ENCODE assay signal across 18 mouse cellular contexts in the genomic region with DNA sequence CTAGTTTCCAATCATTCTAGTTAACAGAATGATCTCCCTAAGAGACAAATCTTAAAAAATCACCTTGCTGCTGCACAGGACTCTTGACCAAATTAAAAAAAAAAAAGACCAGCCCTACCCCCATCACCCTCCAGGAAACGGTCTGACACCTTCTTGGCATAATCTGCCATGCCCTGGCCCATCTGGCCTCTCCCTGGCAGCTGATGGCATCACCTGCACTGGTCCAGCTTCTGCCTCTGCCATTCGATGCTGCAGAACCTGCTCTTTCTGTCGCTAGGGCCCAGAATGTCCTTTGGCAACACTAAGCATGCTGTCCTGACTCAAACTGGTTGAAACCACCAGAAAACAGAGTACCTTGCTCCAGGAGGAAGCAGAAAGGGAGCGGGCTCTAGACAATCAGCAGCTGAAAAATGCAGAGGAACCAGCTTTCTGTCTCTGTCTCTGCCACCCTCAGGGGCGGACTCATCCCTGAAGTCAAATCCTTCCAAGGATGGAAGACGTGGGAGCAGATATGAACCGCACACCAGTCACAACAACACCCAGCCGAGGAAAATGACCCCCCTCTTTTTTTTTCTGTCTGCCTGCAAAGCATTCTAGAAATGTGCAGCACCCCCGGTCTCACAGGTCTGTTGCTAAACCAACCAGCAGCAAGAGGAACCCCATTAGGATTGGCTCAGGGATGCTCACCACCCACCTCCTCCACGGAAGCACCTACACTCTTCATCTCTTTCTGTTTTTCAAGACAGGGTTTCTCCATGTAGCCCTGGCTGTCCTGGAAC. TPM values are rescaled to one million over a fixed set of nuclear protein-coding genes. Genes with fewer than 3 reads are reported as not detected.
DNase-seq lines count a peak whose midpoint lies in the region; ATAC-seq lines count a peak whose summit lies in the region.
"Had no signal": no experiment of that assay in that cellular context is flagged by ENCODE, and none has a peak within 500 bp of the region (broad histone marks: within the 10 kb centered on the region; RNA-seq: fewer than 3 reads in every experiment).

No protein-coding gene starts in this region.

- H3K36me3 ChIP-seq in hindbrain, embryonic 10.5 days: no peaks in the 10 kb centered on the region
- no peaks in the 10 kb centered on the region for H3K36me3 ChIP-seq in hindbrain, embryonic 14.5 days (replicated peaks; ENCODE audit: control insufficient read depth, insufficient read depth)
- H3K36me3 ChIP-seq in midbrain, embryonic 11.5 days (ENCODE audit: control insufficient read depth, insufficient read depth, low read length): no peaks in the 10 kb centered on the region
- no peaks in the 10 kb centered on the region for H3K36me3 ChIP-seq in midbrain, embryonic 16.5 days (ENCODE audit: control insufficient read depth, insufficient read depth, low read length)
- no peaks in the 10 kb centered on the region for H3K36me3 ChIP-seq in embryonic facial prominence, embryonic 10.5 days (replicated peaks)
- H3K36me3 ChIP-seq in limb, embryonic 13.5 days: no peaks in the 10 kb centered on the region
- H3K36me3 ChIP-seq: G1E; hindbrain, embryonic 12.5 days; liver, embryonic 12.5 days; midbrain, embryonic 13.5 days; stomach, embryonic 15.5 days had no signal

- ATAC-seq in hindbrain, embryonic 14.5 days (ENCODE audit: low FRiP score): no peak
- no peak for ATAC-seq in midbrain, embryonic 11.5 days (ENCODE audit: low FRiP score)
- no peak for ATAC-seq in midbrain, embryonic 16.5 days
- ATAC-seq in limb, embryonic 13.5 days (ENCODE audit: low FRiP score, low read depth): no peak
- ATAC-seq: intestine, postnatal 0 days; liver, embryonic 12.5 days; midbrain, embryonic 13.5 days had no signal

- no peaks in the 10 kb centered on the region for H3K27me3 ChIP-seq in hindbrain, embryonic 10.5 days (ENCODE audit: insufficient read depth, poor library complexity, severe bottlenecking)
- H3K27me3 ChIP-seq in hindbrain, embryonic 14.5 days (ENCODE audit: control insufficient read depth, insufficient read depth, low read length): no peaks in the 10 kb centered on the region
- H3K27me3 ChIP-seq in midbrain, embryonic 11.5 days (ENCODE audit: control insufficient read depth, insufficient read depth, low read length): no peaks in the 10 kb centered on the region
- no peaks in the 10 kb centered on the region for H3K27me3 ChIP-seq in midbrain, embryonic 16.5 days (ENCODE audit: control insufficient read depth, insufficient read depth, low read depth, low read length)
- no peaks in the 10 kb centered on the region for H3K27me3 ChIP-seq in embryonic facial prominence, embryonic 10.5 days (replicated peaks; ENCODE audit: low read depth, poor library complexity, severe bottlenecking)
- H3K27me3 ChIP-seq in limb, embryonic 13.5 days: no peaks in the 10 kb centered on the region
- H3K27me3 ChIP-seq: hindbrain, embryonic 12.5 days; midbrain, embryonic 13.5 days; stomach, embryonic 15.5 days had no signal

- H3K4me1 ChIP-seq in hindbrain, embryonic 10.5 days (replicated peaks): no peaks in the 10 kb centered on the region
- no peaks in the 10 kb centered on the region for H3K4me1 ChIP-seq in hindbrain, embryonic 14.5 days (replicated peaks; ENCODE audit: control insufficient read depth, insufficient read depth, low read length)
- no peaks in the 10 kb centered on the region for H3K4me1 ChIP-seq in midbrain, embryonic 11.5 days (ENCODE audit: control insufficient read depth, insufficient read depth, low read length)
- no peaks in the 10 kb centered on the region for H3K4me1 ChIP-seq in midbrain, embryonic 16.5 days (ENCODE audit: control insufficient read depth, insufficient read depth, low read length)
- peaks cover 5% of the 10 kb centered on the region; the same call in 1 of the 2 replicates for H3K4me1 ChIP-seq in embryonic facial prominence, embryonic 10.5 days
- no peaks in the 10 kb centered on the region for H3K4me1 ChIP-seq in limb, embryonic 13.5 days
- H3K4me1 ChIP-seq: hindbrain, embryonic 12.5 days; midbrain, embryonic 13.5 days; stomach, embryonic 15.5 days had no signal

- H3K9me3 ChIP-seq in hindbrain, embryonic 10.5 days: peaks cover 4% of the 10 kb centered on the region; the same call in 1 of the 2 replicates
- no peaks in the 10 kb centered on the region for H3K9me3 ChIP-seq in hindbrain, embryonic 14.5 days (ENCODE audit: control insufficient read depth, low read length)
- H3K9me3 ChIP-seq in midbrain, embryonic 11.5 days (ENCODE audit: control insufficient read depth, low read length): no peaks in the 10 kb centered on the region; the same call in 1 of the 2 replicates
- H3K9me3 ChIP-seq in midbrain, embryonic 16.5 days (replicated peaks; ENCODE audit: control insufficient read depth, low read length, poor library complexity, severe bottlenecking): no peaks in the 10 kb centered on the region; the same call in 1 of the 2 replicates
- H3K9me3 ChIP-seq in embryonic facial prominence, embryonic 10.5 days: peaks cover 5% of the 10 kb centered on the region; the same call in 1 of the 2 replicates
- peaks cover 4% of the 10 kb centered on the region; the same call in 1 of the 2 replicates for H3K9me3 ChIP-seq in limb, embryonic 13.5 days
- H3K9me3 ChIP-seq: hindbrain, embryonic 12.5 days; liver, embryonic 12.5 days; stomach, embryonic 15.5 days had no signal

- H3K9ac ChIP-seq in hindbrain, embryonic 14.5 days: no peak overlapping the region
- no peak overlapping the region for H3K9ac ChIP-seq in midbrain, embryonic 11.5 days (ENCODE audit: low read length)
- H3K9ac ChIP-seq in midbrain, embryonic 16.5 days (ENCODE audit: low read depth, low read length): no peak overlapping the region
- H3K9ac ChIP-seq in limb, embryonic 13.5 days: no peak overlapping the region
- H3K9ac ChIP-seq: hindbrain, embryonic 12.5 days; liver, embryonic 12.5 days; lung, embryonic 14.5 days; midbrain, embryonic 13.5 days; stomach, embryonic 15.5 days had no signal

- peak overlapping the region; percentile 36; the same call in 1 of the 2 replicates for H3K27ac ChIP-seq in hindbrain, embryonic 10.5 days
- H3K27ac ChIP-seq in hindbrain, embryonic 14.5 days: no peak overlapping the region
- H3K27ac ChIP-seq in midbrain, embryonic 11.5 days (ENCODE audit: low read depth, low read length): no peak overlapping the region
- H3K27ac ChIP-seq in midbrain, embryonic 16.5 days (ENCODE audit: low read length): no peak overlapping the region
- H3K27ac ChIP-seq in embryonic facial prominence, embryonic 10.5 days (replicated peaks): 0 out of 2 replicates have a peak overlapping the region, but pooled peaks have one; percentile 24
- H3K27ac ChIP-seq in limb, embryonic 13.5 days: peak overlapping the region; percentile 49; the same call in 1 of the 2 replicates
- H3K27ac ChIP-seq: heart, adult 2 months; hindbrain, embryonic 12.5 days; liver, embryonic 12.5 days; midbrain, embryonic 13.5 days; stomach, embryonic 15.5 days had no signal

- no peak for DNase-seq in hindbrain, embryonic 10.5 days (ENCODE audit: low spot score)
- no peak for DNase-seq in hindbrain, embryonic 14.5 days (ENCODE audit: low spot score)
- DNase-seq in midbrain, embryonic 11.5 days (ENCODE audit: low spot score, missing footprints): peak; percentile 66
- DNase-seq in embryonic facial prominence, embryonic 10.5 days (ENCODE audit: low spot score): no peak
- no peak for DNase-seq in spleen, adult 18-20 months
- DNase-seq: gastrocnemius, postnatal 14 days; heart, adult 2 months; kidney, postnatal 36 days; lung, embryonic 14.5 days; retina, postnatal 1 day had no signal

- WGBS in hindbrain, embryonic 10.5 days: 80% methylated on average over 10 of the region's 10 CpGs
- WGBS in hindbrain, embryonic 14.5 days: 83% methylated on average over 10 of the region's 10 CpGs
- 84% methylated on average over 10 of the region's 10 CpGs for WGBS in midbrain, embryonic 11.5 days
- WGBS in midbrain, embryonic 16.5 days: 77% methylated on average over 10 of the region's 10 CpGs
- 84% methylated on average over 10 of the region's 10 CpGs for WGBS in embryonic facial prominence, embryonic 10.5 days
- WGBS in limb, embryonic 13.5 days: 72% methylated on average over 10 of the region's 10 CpGs

- H3K4me3 ChIP-seq in hindbrain, embryonic 10.5 days: no peak overlapping the region
- H3K4me3 ChIP-seq in hindbrain, embryonic 14.5 days (replicated peaks; ENCODE audit: low read length): no peak overlapping the region
- no peak overlapping the region for H3K4me3 ChIP-seq in midbrain, embryonic 11.5 days (ENCODE audit: low read depth, low read length)
- H3K4me3 ChIP-seq in midbrain, embryonic 16.5 days (ENCODE audit: low read depth, low read length): no peak overlapping the region
- H3K4me3 ChIP-seq in embryonic facial prominence, embryonic 10.5 days: no peak overlapping the region
- H3K4me3 ChIP-seq in limb, embryonic 13.5 days: no peak overlapping the region
- H3K4me3 ChIP-seq: heart, adult 2 months; hindbrain, embryonic 12.5 days; liver, embryonic 12.5 days; midbrain, embryonic 13.5 days; stomach, embryonic 15.5 days had no signal

- H3K4me2 ChIP-seq in hindbrain, embryonic 14.5 days (replicated peaks): no peak overlapping the region
- H3K4me2 ChIP-seq in midbrain, embryonic 11.5 days: no peak overlapping the region
- H3K4me2 ChIP-seq in midbrain, embryonic 16.5 days (ENCODE audit: low read length): no peak overlapping the region
- no peak overlapping the region for H3K4me2 ChIP-seq in limb, embryonic 13.5 days (replicated peaks)
- H3K4me2 ChIP-seq: hindbrain, embryonic 12.5 days; liver, embryonic 12.5 days; lung, embryonic 14.5 days; midbrain, embryonic 13.5 days; stomach, embryonic 15.5 days had no signal

RNA-seq across cellular contexts. Expression of gene Ssbp3, which starts 24.0 kb away (rescaled TPM):
- 140 and 180 TPM in 2 replicates for polyA plus RNA-seq in hindbrain, embryonic 10.5 days (2016; fragmentation: Nextera tagmentation; extraction: Ambion mirVana)
- polyA plus RNA-seq in hindbrain, embryonic 14.5 days (2014; fragmentation: Nextera tagmentation; extraction: Ambion mirVana): 93.0 and 100 TPM in 2 replicates
- polyA plus RNA-seq in midbrain, embryonic 11.5 days (2014; fragmentation: Nextera tagmentation; extraction: Ambion mirVana): 124 and 132 TPM in 2 replicates
- polyA plus RNA-seq in midbrain, embryonic 16.5 days (2015; fragmentation: Nextera tagmentation; extraction: Ambion mirVana): 129 and 164 TPM in 2 replicates
- polyA plus RNA-seq in embryonic facial prominence, embryonic 10.5 days (2016; fragmentation: Nextera tagmentation; extraction: Ambion mirVana): 147 TPM in 2 replicates
- 171 and 173 TPM in 2 replicates for polyA plus RNA-seq in limb, embryonic 13.5 days (2015; fragmentation: Nextera tagmentation; extraction: Ambion mirVana)

Comparison
In these comparisons a context has a peak if more than half of its experiments do, and no peak if none do; other contexts are left out.
1. H3K27ac ChIP-seq: peak in hindbrain, embryonic 10.5 days (single experiment), embryonic facial prominence, embryonic 10.5 days (single experiment) and limb, embryonic 13.5 days (single experiment); none in hindbrain, embryonic 14.5 days (single experiment), midbrain, embryonic 11.5 days (single experiment) and midbrain, embryonic 16.5 days (single experiment).